Mouse (Mus musculus) adrenal gland, postnatal 14 days (tissue): ENCODE measurements around the gene Phyhipl. TPM values are rescaled to one million over a fixed set of nuclear protein-coding genes. Genes with fewer than 3 reads are reported as not detected.

Source experiments
- DNase-seq: peaks from one replicate; pipeline ENCODE4 v3.0.0; 2021; ENCODE audit warnings: mixed read lengths
- long read RNA-seq, 2 experiments: library from polyadenylated mRNA; stranded (forward); transcript quantifications; one replicate each; pipeline ENCODE4 v2.0.0; 2021
- total RNA-seq: library from RNA; stranded (reverse); gene quantifications from 2 replicates; pipeline ENCODE4 v1.2.3, GENCODE M21; 2021

Gene Phyhipl
- total RNA-seq, result 3.4 and 3.7 TPM in 2 replicates
- long read RNA-seq, experiment 1, transcript Phyhipl-201 (5 exons, 2,877 nt), result major isoform, 6 of 6 reads
- long read RNA-seq, experiment 1, partial matches to known transcripts, result 0 of 6 reads
- long read RNA-seq, experiment 1, other reads (novel, unspliced or antisense), result 0 of 6 reads
- long read RNA-seq, experiment 2, partial matches to known transcripts, result 0 of 2 reads
- long read RNA-seq, experiment 2, other reads (novel, unspliced or antisense), result 0 of 2 reads

DNA sequence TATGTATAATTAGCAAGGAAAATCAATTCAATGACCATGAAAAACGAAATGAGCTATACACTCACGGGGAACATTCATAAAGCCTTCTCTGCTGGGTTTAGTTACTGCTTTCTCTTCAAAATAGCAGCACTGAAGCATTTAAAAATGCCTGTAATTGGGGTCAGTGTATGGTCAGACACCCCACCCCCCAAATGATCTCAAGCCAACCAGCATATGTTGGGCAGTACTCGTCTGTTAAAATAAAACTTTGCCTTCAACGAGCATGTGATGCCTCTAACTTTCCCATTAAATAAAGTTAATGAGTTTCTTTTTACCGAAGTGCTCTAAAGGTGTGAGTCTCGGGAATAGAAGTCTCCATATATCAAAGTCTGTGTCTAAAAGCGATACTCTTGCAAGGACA is at the start of gene Phyhipl:
TSS of gene Phyhipl (minus strand) at position 138 of the 400 bp plus-strand sequence.
- no peak for DNase-seq

DNA sequence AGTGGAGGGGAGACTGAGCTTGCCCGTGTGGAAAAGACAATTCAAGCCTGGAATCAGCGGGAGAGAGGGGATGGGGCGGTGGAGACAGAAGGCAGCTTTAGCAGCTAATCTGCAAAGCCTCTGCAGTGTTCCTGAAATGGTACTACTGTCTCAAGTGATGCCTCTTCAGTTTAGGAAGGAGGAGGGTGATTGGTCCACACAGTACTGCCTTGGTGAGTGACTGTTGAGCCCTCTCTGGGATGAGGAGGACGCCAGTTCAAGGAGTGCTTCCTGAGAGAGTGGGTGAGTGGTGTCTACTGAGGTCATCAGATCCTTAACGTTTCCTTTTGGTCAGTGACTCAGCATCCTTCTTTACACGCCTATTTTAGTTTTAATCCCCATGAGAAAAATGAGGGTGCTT is 47.4 kb upstream of the Phyhipl start:
- no peak for DNase-seq

- no peak for DNase-seq
Observed at GRCm38 (mm10) chr10:70699581-70699980, 43.8 kb upstream of the Phyhipl start.

- DNase-seq, result no peak
Observed at GRCm38 (mm10) chr10:70698014-70698413, 42.2 kb upstream of the Phyhipl start.

GRCm38 (mm10) chr10:70696748-70697585 is 41.2 kb upstream of the Phyhipl start:
- DNase-seq, result peak; percentile 80

GRCm38 (mm10) chr10:70689346-70689745 is 33.6 kb upstream of the Phyhipl start:
- no peak for DNase-seq

- no peak for DNase-seq
Observed at GRCm38 (mm10) chr10:70688881-70689280, 33.1 kb upstream of the Phyhipl start.

DNA sequence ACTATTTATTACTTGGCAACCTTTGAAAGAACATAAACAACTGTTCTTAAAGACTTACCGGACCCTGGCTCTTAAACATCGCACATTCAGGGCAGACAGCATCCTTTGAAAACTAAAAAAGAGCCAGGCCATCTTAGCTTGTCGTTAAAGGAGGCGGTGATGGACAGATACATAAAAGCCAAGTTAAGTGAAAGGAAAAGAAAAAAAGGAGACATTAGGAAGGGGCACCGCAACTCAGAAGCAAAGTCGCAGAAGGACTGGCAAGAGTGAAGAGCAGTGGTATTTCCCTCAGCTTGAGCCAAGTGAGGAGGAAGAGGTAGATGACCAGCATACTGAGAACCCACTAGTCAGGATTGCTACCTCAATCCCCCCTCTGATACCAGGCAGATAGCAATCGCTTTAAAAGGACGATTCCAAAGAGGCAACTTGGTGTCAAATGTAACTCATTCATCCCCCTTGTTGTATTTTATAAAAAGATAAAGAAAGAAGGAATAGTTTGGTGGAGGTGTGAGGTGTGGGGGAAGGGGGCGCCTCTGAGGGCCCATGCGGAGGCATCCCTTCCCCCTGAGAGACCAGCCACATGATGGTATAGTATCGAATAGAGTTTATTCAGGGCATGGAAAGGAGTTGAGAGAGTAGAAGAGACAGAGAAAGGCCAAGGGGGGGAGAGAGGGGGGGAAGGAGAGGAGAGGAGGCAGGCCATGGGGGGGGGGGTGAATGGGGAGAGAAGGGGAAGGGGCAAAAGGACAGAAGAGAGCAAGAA is 31.4 kb upstream of the Phyhipl start:
- no peak for DNase-seq

DNA sequence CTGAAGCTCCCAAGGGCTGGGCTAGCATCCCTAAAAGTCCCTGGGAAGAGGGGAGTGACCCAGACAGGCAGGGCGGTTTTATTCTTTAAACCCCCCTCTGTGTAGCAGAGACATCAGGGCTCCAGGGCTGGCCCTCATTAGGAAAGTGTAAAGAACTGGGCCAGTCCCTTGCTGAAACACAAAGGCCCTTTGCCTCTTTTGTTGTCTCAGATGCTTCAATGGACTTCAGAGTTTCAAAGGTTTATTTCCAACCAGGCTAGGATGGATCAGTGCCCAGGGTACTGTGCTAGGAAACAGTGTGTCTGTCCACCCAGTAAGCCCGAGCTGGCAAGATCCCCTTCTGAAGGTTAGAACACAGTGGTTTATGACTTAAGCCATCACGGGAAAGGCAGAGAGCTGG is 30.7 kb upstream of the Phyhipl start:
- no peak for DNase-seq

DNA sequence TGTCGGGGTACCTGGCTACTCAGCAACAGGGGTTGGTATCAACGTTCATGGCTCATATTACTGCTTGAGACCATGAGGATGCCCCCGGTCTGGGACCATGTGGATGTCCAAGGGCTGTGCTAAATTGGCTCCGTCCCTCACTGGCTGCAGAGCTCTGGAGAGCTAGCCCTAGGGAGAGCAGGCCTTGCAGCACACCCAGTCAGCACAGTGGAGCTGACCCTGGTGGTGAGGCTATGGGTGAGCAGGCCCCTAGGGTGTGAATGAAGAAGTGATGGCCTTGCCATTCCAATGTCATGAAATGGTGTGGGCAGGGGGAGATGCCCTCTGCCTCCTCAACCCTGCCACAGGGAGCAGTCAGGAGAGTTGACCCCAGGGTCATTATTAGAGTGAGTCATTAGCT is 27.7 kb upstream of the Phyhipl start:
- DNase-seq, result no peak

GRCm38 (mm10) chr10:70677946-70678345 is 22.2 kb upstream of the Phyhipl start:
- no peak for DNase-seq

GRCm38 (mm10) chr10:70656272-70656671 is 507 bp upstream of the Phyhipl start:
- DNase-seq, result no peak

DNA sequence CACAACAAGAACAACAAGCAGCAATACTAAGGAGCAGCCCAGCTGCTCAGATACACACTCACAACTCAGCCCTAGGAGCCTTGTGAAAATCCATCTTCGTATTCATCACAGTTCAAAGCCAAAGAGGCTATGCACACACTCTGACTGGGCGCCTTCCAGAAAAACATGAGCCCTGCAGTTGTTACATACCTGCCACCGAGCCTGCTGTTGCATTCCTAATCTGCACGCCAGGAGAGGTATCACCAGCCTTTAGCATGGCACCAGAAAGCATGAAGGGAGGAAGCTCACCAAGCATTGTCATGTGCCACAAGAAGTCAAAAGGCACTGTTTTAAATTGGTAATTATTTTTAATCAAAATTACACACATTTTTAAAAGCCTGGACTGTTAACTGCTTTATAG is 1.1 kb downstream of the Phyhipl start:
- no peak for DNase-seq

- no peak for DNase-seq
Observed at GRCm38 (mm10) chr10:70654139-70654538, 1.6 kb downstream of the Phyhipl start.

DNA sequence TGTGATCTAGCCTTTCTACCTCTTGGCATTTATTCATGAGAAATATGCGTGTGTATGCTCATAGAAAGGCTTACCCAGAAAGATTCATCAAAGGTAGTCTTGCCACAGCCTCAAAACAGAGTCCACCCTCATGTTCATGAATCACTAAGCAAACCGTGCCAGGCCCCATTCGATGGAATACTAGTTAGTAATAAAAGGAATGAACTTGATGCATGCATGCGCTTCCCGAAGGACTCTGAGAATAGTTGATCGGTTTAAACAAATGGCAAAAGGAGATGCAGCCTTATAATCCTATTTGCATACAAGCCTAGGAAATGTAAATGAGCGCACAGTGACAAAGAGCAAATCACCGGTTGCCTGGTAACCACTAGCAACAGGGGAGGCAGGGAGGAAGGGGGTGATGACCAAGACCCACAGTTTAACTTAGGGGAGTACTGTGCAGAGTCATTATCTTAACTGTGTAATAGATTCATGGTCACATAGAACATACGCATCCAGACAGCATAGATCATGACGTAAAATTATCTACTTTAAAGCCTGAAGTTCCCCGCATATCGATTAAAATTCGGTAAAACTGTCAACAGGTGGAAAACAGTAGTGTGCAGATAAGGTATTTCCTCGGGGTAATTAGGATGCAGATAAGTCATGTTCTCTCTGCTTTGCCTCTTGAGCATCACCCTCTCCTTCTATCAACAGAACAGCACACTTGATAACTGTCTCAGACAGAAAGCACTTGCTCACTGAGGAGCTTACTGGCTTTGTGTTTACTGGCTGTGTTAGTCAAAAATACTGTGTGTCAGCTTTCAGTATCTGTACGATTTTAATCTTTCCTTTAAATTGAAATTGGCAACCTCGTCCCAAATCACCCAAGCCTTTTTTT is 3.8 kb downstream of the Phyhipl start:
- no peak for DNase-seq

- peak; percentile 4 for DNase-seq
Observed at GRCm38 (mm10) chr10:70648831-70649230, 6.9 kb downstream of the Phyhipl start.

GRCm38 (mm10) chr10:70643131-70643530 is 12.6 kb downstream of the Phyhipl start:
- DNase-seq, result no peak

GRCm38 (mm10) chr10:70640896-70641596 is 14.7 kb downstream of the Phyhipl start:
- no peak for DNase-seq

- no peak for DNase-seq
Observed at GRCm38 (mm10) chr10:70640075-70640737, 15.6 kb downstream of the Phyhipl start.

GRCm38 (mm10) chr10:70637640-70638328 is 18.0 kb downstream of the Phyhipl start:
- DNase-seq, result no peak
